Mouse (Mus musculus) CH12.LX (cell line): ENCODE measurements at regions not wholly inside any gene's neighbourhood (a gene's known extent, or its start where the extent isn't known, plus 50 kb on each side); places are given as distances from the start of the nearest gene placed in this dataset.

Source experiments
- CTCF ChIP-seq, 2 experiments: IDR thresholded peaks in 1 of 2; conservative IDR thresholded peaks in 1 of 2; 2 replicates each; pipeline ENCODE4 v1.5.1; 2011 to 2012; ENCODE audit warnings: low read depth in 2 of 2, low read length in 2 of 2, improper control_type of control experiment in 1 of 2, inconsistent platforms in 1 of 2, mild to moderate bottlenecking in 1 of 2, moderate library complexity in 1 of 2
- E2F4 ChIP-seq: IDR thresholded peaks from 2 replicates; pipeline ENCODE4 v1.6.1; 2011; ENCODE audit warnings: low read depth, low read length, improper control_type of control experiment; ENCODE audit not compliant: insufficient replicate concordance
- ELF1 ChIP-seq: IDR thresholded peaks from 2 replicates; pipeline ENCODE4 v1.6.1; 2014; ENCODE audit warnings: low read depth, mild to moderate bottlenecking, inconsistent platforms, low read length, improper control_type of control experiment
- EP300 ChIP-seq: IDR thresholded peaks from 2 replicates; pipeline ENCODE4 v1.6.1; 2011; ENCODE audit warnings: low read length, improper control_type of control experiment
- POLR2A ChIP-seq: IDR thresholded peaks from 2 replicates; pipeline ENCODE4 v1.6.1; 2011; ENCODE audit warnings: low read depth, mild to moderate bottlenecking, improper control_type of control experiment, low read length
- RCOR1 ChIP-seq: conservative IDR thresholded peaks from 2 replicates; pipeline ENCODE4 v1.6.1; 2012; ENCODE audit warnings: low read depth, mild to moderate bottlenecking, inconsistent platforms, low read length, improper control_type of control experiment

- TF ChIP-seq RCOR1 (no peak), ELF1 (no peak), CTCF (conservative IDR thresholded peaks at IDR 0.05 in 1 of 2, IDR thresholded peaks at IDR 0.05 in 1 of 2; ENCODE audit: low read depth in 2 of 2, low read length in 2 of 2) (no peak), EP300 (no peak), POLR2A (no peak), E2F4 (no peak)
Measured at GRCm38 (mm10) chr10:87733241-87733640, 124.8 kb upstream of the Igf1 start.
